ENCODE assay signal across 14 mouse cellular contexts in genomic region chr11:80802706-80803105, GRCm38 (mm10). TPM values are rescaled to one million over a fixed set of nuclear protein-coding genes. Genes with fewer than 3 reads are reported as not detected.
DNase-seq lines count a peak whose midpoint lies in the region; ATAC-seq and TF ChIP-seq lines count a peak whose summit lies in the region.
"Had no signal": no experiment of that assay in that cellular context is flagged by ENCODE, and none has a peak within 500 bp of the region (broad histone marks: within the 10 kb centered on the region; RNA-seq: fewer than 3 reads in every experiment).

No protein-coding gene starts in this region.

- no peaks in the 10 kb centered on the region for H3K27me3 ChIP-seq in stomach, postnatal 0 days (ENCODE audit: control insufficient read depth, insufficient read depth, low read length)
- H3K27me3 ChIP-seq in liver, postnatal 0 days (ENCODE audit: insufficient read depth, low read length) = no peaks in the 10 kb centered on the region

- peaks cover 6% of the 10 kb centered on the region for H3K4me1 ChIP-seq in lung, adult 2 months (ENCODE audit: control insufficient read depth, insufficient read depth, low read length)
- no peaks in the 10 kb centered on the region for H3K4me1 ChIP-seq in stomach, postnatal 0 days (replicated peaks; ENCODE audit: control insufficient read depth, insufficient read depth)
- no peaks in the 10 kb centered on the region for H3K4me1 ChIP-seq in liver, postnatal 0 days (ENCODE audit: insufficient read depth)

- no peak for TF ChIP-seq POLR2A in lung, adult 2 months (IDR thresholded peaks at IDR 0.05; ENCODE audit: borderline replicate concordance, extremely low read depth, low read depth, low read length)

- no peak overlapping the region for H3K4me3 ChIP-seq in lung, adult 2 months (replicated peaks; ENCODE audit: extremely low read depth, low read depth, low read length)
- H3K4me3 ChIP-seq in stomach, postnatal 0 days (ENCODE audit: low read depth, low read length) = no peak overlapping the region
- no peak overlapping the region for H3K4me3 ChIP-seq in liver, postnatal 0 days (ENCODE audit: low read depth, low read length)

- H3K27ac ChIP-seq in stomach, postnatal 0 days (replicated peaks) = peak overlapping the region; percentile 86
- no peak overlapping the region for H3K27ac ChIP-seq in liver, postnatal 0 days (ENCODE audit: low read depth)
- H3K27ac ChIP-seq: macrophage had no signal

- TF ChIP-seq EP300 in stomach, postnatal 0 days (optimal IDR thresholded peaks at IDR 0.05) = no peak
- no peak for TF ChIP-seq EP300 in liver, postnatal 0 days (IDR thresholded peaks at IDR 0.05; ENCODE audit: low read depth)

- ATAC-seq in stomach, postnatal 0 days (ENCODE audit: low FRiP score, low TSS enrichment) = peak; percentile 93
- no peak for ATAC-seq in liver, postnatal 0 days
- ATAC-seq: forebrain, embryonic 14.5 days had no signal

- WGBS in lung, adult 2 months = 7% methylated on average over 3 of the region's 3 CpGs
- 21% methylated on average over 3 of the region's 3 CpGs for WGBS in stomach, postnatal 0 days
- WGBS in liver, postnatal 0 days (ENCODE audit: insufficient replicate concordance) = 44% methylated on average over 3 of the region's 3 CpGs

- H3K4me2 ChIP-seq in stomach, postnatal 0 days (replicated peaks; ENCODE audit: low read depth) = no peak overlapping the region
- H3K4me2 ChIP-seq in liver, postnatal 0 days (ENCODE audit: low read depth, low read length) = no peak overlapping the region

- no peaks in the 10 kb centered on the region for H3K36me3 ChIP-seq in stomach, postnatal 0 days (ENCODE audit: control insufficient read depth, insufficient read depth, low read length)
- H3K36me3 ChIP-seq in liver, postnatal 0 days (replicated peaks; ENCODE audit: insufficient read depth, low read length) = no peaks in the 10 kb centered on the region

- H3K9me3 ChIP-seq in stomach, postnatal 0 days (ENCODE audit: control insufficient read depth, low read length) = no peaks in the 10 kb centered on the region
- H3K9me3 ChIP-seq in liver, postnatal 0 days (ENCODE audit: low read length) = no peaks in the 10 kb centered on the region

- H3K9ac ChIP-seq in stomach, postnatal 0 days (ENCODE audit: low read length) = no peak overlapping the region
- H3K9ac ChIP-seq in liver, postnatal 0 days (replicated peaks) = no peak overlapping the region

- TF ChIP-seq CTCF in lung, adult 2 months (IDR thresholded peaks at IDR 0.05; ENCODE audit: insufficient read depth, low read length) = no peak
- TF ChIP-seq CTCF in stomach, postnatal 0 days (IDR thresholded peaks at IDR 0.05; ENCODE audit: low read depth) = peak; percentile 13; the same call in 1 of the 2 replicates
- TF ChIP-seq CTCF in liver, postnatal 0 days (IDR thresholded peaks at IDR 0.05; ENCODE audit: low read depth) = no peak

- DNase-seq in embryo, embryonic 10 days (ENCODE audit: low spot score) = peak; percentile 10
- no peak for DNase-seq in embryo, embryonic 9.5 days (ENCODE audit: extremely low spot score)
- DNase-seq in urinary bladder, postnatal 36 days (ENCODE audit: low spot score in 2 of 2) = peak; percentile 58 to 62
- DNase-seq in urinary bladder, postnatal 25 days (ENCODE audit: low spot score) = no peak
- DNase-seq in lung, adult 2 months = peak; percentile 60
- peak; percentile 81 for DNase-seq in stomach, postnatal 0 days (ENCODE audit: low spot score)
- DNase-seq in thymus, postnatal 25 days = no peak
- no peak for DNase-seq in liver, postnatal 0 days
- DNase-seq: embryo, embryonic 11 days; layer of hippocampus, postnatal 36 days; right cerebral cortex, postnatal 4 days had no signal

RNA-seq across cellular contexts. Expression of gene Tmem98, which starts 7.3 kb away (rescaled TPM):
- 62.4 and 74.1 TPM in 2 replicates for polyA plus RNA-seq in lung, adult 2 months (2012; rRNA removed)
- polyA plus RNA-seq in stomach, postnatal 0 days (2015; fragmentation: Nextera tagmentation; extraction: Ambion mirVana) = 126 and 129 TPM in 2 replicates
- 19.7 and 21.5 TPM in 2 replicates for polyA plus RNA-seq in liver, postnatal 0 days (2015; fragmentation: Nextera tagmentation; extraction: Ambion mirVana)
- polyA plus RNA-seq: macrophage had no signal

RNA-seq across cellular contexts. Expression of gene Myo1d, which starts 22.9 kb away (rescaled TPM):
- polyA plus RNA-seq in lung, adult 2 months (2012; rRNA removed) = 69.4 and 80.4 TPM in 2 replicates
- polyA plus RNA-seq in stomach, postnatal 0 days (2015; fragmentation: Nextera tagmentation; extraction: Ambion mirVana) = 21.6 and 24.4 TPM in 2 replicates
- polyA plus RNA-seq in liver, postnatal 0 days (2015; fragmentation: Nextera tagmentation; extraction: Ambion mirVana) = 4.5 and 4.6 TPM in 2 replicates

RNA-seq across cellular contexts. Expression of gene Spaca3, which starts 55.5 kb away (rescaled TPM):
- 0.29 TPM in 1 of 2 replicates, not detected in the other for polyA plus RNA-seq in lung, adult 2 months (2012; rRNA removed)
- 0.35 and 0.44 TPM in 2 replicates for polyA plus RNA-seq in stomach, postnatal 0 days (2015; fragmentation: Nextera tagmentation; extraction: Ambion mirVana)
- not detected in 2 replicates for polyA plus RNA-seq in liver, postnatal 0 days (2015; fragmentation: Nextera tagmentation; extraction: Ambion mirVana)
- polyA plus RNA-seq: brain, embryonic 14.5 days; forebrain, embryonic 14.5 days; macrophage had no signal

Comparison
In these comparisons a context has a peak if more than half of its experiments do, and no peak if none do; other contexts are left out.
1. DNase-seq: peak in embryo, embryonic 10 days (single experiment), urinary bladder, postnatal 36 days (2 of 2), lung, adult 2 months (single experiment) and stomach, postnatal 0 days (single experiment); none in embryo, embryonic 9.5 days (single experiment), urinary bladder, postnatal 25 days (single experiment), thymus, postnatal 25 days (single experiment) and liver, postnatal 0 days (single experiment).